In the genomic region with DNA sequence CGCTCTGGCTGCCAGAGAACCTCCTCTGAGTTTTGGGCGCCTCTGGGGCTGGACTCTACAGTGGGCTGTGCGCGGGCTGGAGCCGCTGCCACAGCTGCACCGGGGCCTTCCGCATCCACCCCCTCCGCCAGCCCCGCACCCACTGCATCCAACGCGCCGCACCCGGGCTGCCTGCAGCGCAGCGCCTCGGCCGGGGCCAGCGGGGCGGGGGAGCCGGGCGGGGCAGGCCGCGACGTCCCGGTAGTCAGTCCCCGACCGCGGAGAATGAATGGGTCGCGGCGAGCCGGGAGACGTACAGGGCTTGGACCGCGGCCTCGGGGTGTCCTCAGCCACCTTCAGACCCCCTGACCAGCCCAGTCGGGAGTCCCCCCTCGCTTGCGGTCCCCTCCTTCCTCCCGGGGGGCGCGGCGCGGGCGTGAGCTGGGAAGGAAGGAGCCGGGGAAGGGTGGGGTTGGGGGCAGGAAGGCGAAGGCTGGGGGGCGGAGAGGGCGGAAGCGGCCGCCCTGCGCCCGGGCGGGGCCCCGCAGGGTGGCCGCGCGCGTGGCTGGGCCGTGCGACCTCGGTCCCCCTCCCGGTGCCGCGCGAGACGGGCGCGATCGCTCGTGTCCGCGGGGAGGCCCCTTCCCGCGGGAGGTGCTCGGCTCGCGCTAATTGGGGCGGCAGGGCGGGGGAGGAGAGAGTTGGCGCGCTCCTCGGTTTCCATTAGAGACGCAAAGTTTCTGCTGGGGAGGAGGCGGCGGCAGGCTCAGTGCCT, we compare ENCODE assay signal across 8 mouse cellular contexts. TPM values are rescaled to one million over a fixed set of nuclear protein-coding genes. Genes with fewer than 3 reads are reported as not detected.
DNase-seq lines count a peak whose midpoint lies in the region; ATAC-seq and TF ChIP-seq lines count a peak whose summit lies in the region.

No protein-coding gene starts in this region.

- H3K9me3 ChIP-seq in embryonic facial prominence, embryonic 15.5 days (replicated peaks): no peaks in the 10 kb centered on the region
- no peaks in the 10 kb centered on the region for H3K9me3 ChIP-seq in heart, embryonic 12.5 days (replicated peaks)
- H3K9me3 ChIP-seq in kidney, embryonic 15.5 days (replicated peaks): no peaks in the 10 kb centered on the region
- H3K9me3 ChIP-seq in liver, embryonic 14.5 days (ENCODE audit: control insufficient read depth, low read length): no peaks in the 10 kb centered on the region
- H3K9me3 ChIP-seq in stomach, embryonic 16.5 days (replicated peaks; ENCODE audit: control insufficient read depth, low read length): no peaks in the 10 kb centered on the region

- H3K9ac ChIP-seq in embryonic facial prominence, embryonic 15.5 days: peak overlapping the region; percentile 91
- H3K9ac ChIP-seq in heart, embryonic 12.5 days: peak overlapping the region; percentile 96
- H3K9ac ChIP-seq in kidney, embryonic 15.5 days: peak overlapping the region; percentile 88
- H3K9ac ChIP-seq in liver, embryonic 14.5 days (replicated peaks): peak overlapping the region; percentile 90
- H3K9ac ChIP-seq in stomach, embryonic 16.5 days (ENCODE audit: low read length): peak overlapping the region; percentile 92

- H3K4me3 ChIP-seq in C2C12 (ENCODE audit: insufficient read depth, poor library complexity, severe bottlenecking): peak overlapping the region; percentile 97
- peak overlapping the region; percentile 98 for H3K4me3 ChIP-seq in bone marrow, adult 2 months (replicated peaks; ENCODE audit: control insufficient read depth, low read depth, low read length)
- peak overlapping the region; percentile 95 for H3K4me3 ChIP-seq in embryonic facial prominence, embryonic 15.5 days (replicated peaks)
- H3K4me3 ChIP-seq in heart, embryonic 12.5 days: peak overlapping the region; percentile 87
- peak overlapping the region; percentile 75 for H3K4me3 ChIP-seq in kidney, embryonic 15.5 days (replicated peaks)
- H3K4me3 ChIP-seq in liver, embryonic 14.5 days (ENCODE audit: insufficient read depth in 1 of 2, low read depth in 2 of 2, low read length in 2 of 2): peak overlapping the region; percentile 76 to 95
- peak overlapping the region; percentile 85 for H3K4me3 ChIP-seq in stomach, embryonic 16.5 days (replicated peaks; ENCODE audit: low read length)

- no peaks in the 10 kb centered on the region; the same call in 1 of the 2 replicates for H3K4me1 ChIP-seq in bone marrow, adult 2 months (ENCODE audit: control insufficient read depth, insufficient read depth, low read length)
- peaks cover 27% of the 10 kb centered on the region for H3K4me1 ChIP-seq in embryonic facial prominence, embryonic 15.5 days
- H3K4me1 ChIP-seq in heart, embryonic 12.5 days (replicated peaks): peaks cover 35% of the 10 kb centered on the region
- H3K4me1 ChIP-seq in kidney, embryonic 15.5 days: peaks cover 27% of the 10 kb centered on the region
- H3K4me1 ChIP-seq in liver, embryonic 14.5 days (replicated peaks; ENCODE audit: control insufficient read depth in 2 of 2, insufficient read depth in 2 of 2, low read length in 1 of 2): peaks cover 4 to 6% of the 10 kb centered on the region in 2 experiments; a peak in 3 of 4 replicates
- H3K4me1 ChIP-seq in stomach, embryonic 16.5 days (ENCODE audit: control insufficient read depth, insufficient read depth, low read length): peaks cover 15% of the 10 kb centered on the region

- WGBS in bone marrow, adult 2 months: under 1% methylated on average over 86 of the region's 86 CpGs
- under 1% methylated on average over 76 of the region's 86 CpGs for WGBS in embryonic facial prominence, embryonic 15.5 days
- WGBS in heart, embryonic 12.5 days: under 1% methylated on average over 63 of the region's 86 CpGs
- WGBS in kidney, embryonic 15.5 days: under 1% methylated on average over 70 of the region's 86 CpGs
- under 1% methylated on average over 61 of the region's 86 CpGs for WGBS in liver, embryonic 14.5 days (ENCODE audit: insufficient replicate concordance)
- under 1% methylated on average over 75 of the region's 86 CpGs for WGBS in stomach, embryonic 16.5 days

- H3K79me2 ChIP-seq in C2C12 (ENCODE audit: control insufficient read depth, insufficient read depth): peaks cover 58% of the 10 kb centered on the region

- H3K4me2 ChIP-seq in embryonic facial prominence, embryonic 15.5 days (replicated peaks): peak overlapping the region; percentile 86
- H3K4me2 ChIP-seq in heart, embryonic 12.5 days: peak overlapping the region; percentile 97
- H3K4me2 ChIP-seq in kidney, embryonic 15.5 days: peak overlapping the region; percentile 82
- H3K4me2 ChIP-seq in liver, embryonic 14.5 days (ENCODE audit: low read depth): peak overlapping the region; percentile 95
- H3K4me2 ChIP-seq in stomach, embryonic 16.5 days (ENCODE audit: low read depth, low read length): peak overlapping the region; percentile 68

- no peak for TF ChIP-seq EP300 in liver, embryonic 14.5 days (IDR thresholded peaks at IDR 0.05; ENCODE audit: low read depth)

- H3ac ChIP-seq in C2C12 (ENCODE audit: control insufficient read depth, insufficient read length, low read depth): peak overlapping the region; percentile 66

- TF ChIP-seq CTCF in C2C12 (IDR thresholded peaks at IDR 0.05; ENCODE audit: control insufficient read depth, insufficient read depth, insufficient read length): no peak
- no peak for TF ChIP-seq CTCF in bone marrow, adult 2 months (IDR thresholded peaks at IDR 0.05; ENCODE audit: control insufficient read depth, insufficient read depth, low read length)
- TF ChIP-seq CTCF in liver, embryonic 14.5 days (IDR thresholded peaks at IDR 0.05; ENCODE audit: low read depth): no peak

- DNase-seq in liver, embryonic 14.5 days (ENCODE audit: low read depth in 3 of 3, low spot score in 3 of 3): peak; percentile 37 to 44 (median 43)
- DNase-seq in neural tube, embryonic 10.5 days (ENCODE audit: extremely low spot score, low spot score): peak; percentile 81

- TF ChIP-seq POLR2A in bone marrow, adult 2 months (IDR thresholded peaks at IDR 0.05; ENCODE audit: borderline replicate concordance, control insufficient read depth, low read depth, low read length): peak; percentile 12; the same call in 1 of the 2 replicates

- H3K27me3 ChIP-seq in C2C12 (ENCODE audit: control insufficient read depth, insufficient read depth, insufficient read length): no peaks in the 10 kb centered on the region
- H3K27me3 ChIP-seq in embryonic facial prominence, embryonic 15.5 days: no peaks in the 10 kb centered on the region
- no peaks in the 10 kb centered on the region for H3K27me3 ChIP-seq in heart, embryonic 12.5 days (replicated peaks)
- no peaks in the 10 kb centered on the region for H3K27me3 ChIP-seq in kidney, embryonic 15.5 days
- no peaks in the 10 kb centered on the region for H3K27me3 ChIP-seq in liver, embryonic 14.5 days (ENCODE audit: control insufficient read depth, insufficient read depth, low read length)
- no peaks in the 10 kb centered on the region for H3K27me3 ChIP-seq in stomach, embryonic 16.5 days (ENCODE audit: control insufficient read depth, insufficient read depth, low read length)

- H3K27ac ChIP-seq in bone marrow, adult 2 months (ENCODE audit: control insufficient read depth, insufficient read depth, low read depth, low read length, poor library complexity): peak overlapping the region; percentile 85
- H3K27ac ChIP-seq in embryonic facial prominence, embryonic 15.5 days (replicated peaks): peak overlapping the region; percentile 92
- peak overlapping the region; percentile 81 for H3K27ac ChIP-seq in heart, embryonic 12.5 days (ENCODE audit: poor library complexity, severe bottlenecking)
- H3K27ac ChIP-seq in kidney, embryonic 15.5 days: peak overlapping the region; percentile 88
- peak overlapping the region; percentile 81 for H3K27ac ChIP-seq in liver, embryonic 14.5 days
- peak overlapping the region; percentile 90 for H3K27ac ChIP-seq in stomach, embryonic 16.5 days (ENCODE audit: low read length)

- H3K36me3 ChIP-seq in C2C12 (ENCODE audit: control insufficient read depth, insufficient read depth): peaks cover 31% of the 10 kb centered on the region
- H3K36me3 ChIP-seq in embryonic facial prominence, embryonic 15.5 days: peaks cover 19% of the 10 kb centered on the region
- H3K36me3 ChIP-seq in heart, embryonic 12.5 days: peaks cover 28% of the 10 kb centered on the region
- H3K36me3 ChIP-seq in kidney, embryonic 15.5 days: peaks cover 28% of the 10 kb centered on the region
- peaks cover 25% of the 10 kb centered on the region for H3K36me3 ChIP-seq in liver, embryonic 14.5 days (replicated peaks; ENCODE audit: control insufficient read depth, insufficient read depth, low read depth)
- H3K36me3 ChIP-seq in stomach, embryonic 16.5 days (ENCODE audit: control insufficient read depth, insufficient read depth, low read length): peaks cover 6% of the 10 kb centered on the region

- H3K79me3 ChIP-seq in C2C12 (ENCODE audit: low read depth): peaks cover 50% of the 10 kb centered on the region

- ATAC-seq in embryonic facial prominence, embryonic 15.5 days (ENCODE audit: insufficient number of reproducible peaks, low FRiP score, low TSS enrichment, low read depth): peak; percentile 79
- ATAC-seq in heart, embryonic 12.5 days (ENCODE audit: insufficient number of reproducible peaks, low FRiP score): peak; percentile 77
- ATAC-seq in kidney, embryonic 15.5 days (replicated peaks; ENCODE audit: low FRiP score): peak; percentile 80
- ATAC-seq in liver, embryonic 14.5 days (ENCODE audit: insufficient read depth): peak; percentile 77
- peak; percentile 75 for ATAC-seq in stomach, embryonic 16.5 days (ENCODE audit: insufficient read depth, low FRiP score)

RNA-seq across cellular contexts. Expression of a gene that starts 0.8 kb away (rescaled TPM):
- 397 TPM for polyA plus RNA-seq in C2C12 (2012; fragmentation: generic; extraction: Trizol)
- polyA plus RNA-seq in bone marrow, adult 2 months (2011; ENCODE audit: insufficient read depth, insufficient read length, low replicate concordance, missing spikeins): 105 and 143 TPM in 2 replicates
- polyA plus RNA-seq in embryonic facial prominence, embryonic 15.5 days (2015; fragmentation: Nextera tagmentation; extraction: Ambion mirVana): 1,372 and 1,471 TPM in 2 replicates
- polyA plus RNA-seq in heart, embryonic 12.5 days (2016; fragmentation: Nextera tagmentation; extraction: Ambion mirVana): 849 and 887 TPM in 2 replicates
- polyA plus RNA-seq in kidney, embryonic 15.5 days (2015; fragmentation: Nextera tagmentation; extraction: Ambion mirVana): 1,314 and 1,392 TPM in 2 replicates
- 72.9 and 115 TPM in 2 replicates for polyA plus RNA-seq in liver, embryonic 14.5 days (2012; rRNA removed)
- 553 and 571 TPM in 2 replicates for polyA plus RNA-seq in liver, embryonic 14.5 days (2014; fragmentation: Nextera tagmentation; extraction: Ambion mirVana)
- 1,641 and 1,693 TPM in 2 replicates for polyA plus RNA-seq in stomach, embryonic 16.5 days (2015; fragmentation: Nextera tagmentation; extraction: Ambion mirVana)

RNA-seq across cellular contexts. Expression of a gene that starts 40.6 kb away (rescaled TPM):
- polyA plus RNA-seq in C2C12 (2012; fragmentation: generic; extraction: Trizol): 10.2 TPM
- 10.0 and 19.8 TPM in 2 replicates for polyA plus RNA-seq in bone marrow, adult 2 months (2011; ENCODE audit: insufficient read depth, insufficient read length, low replicate concordance, missing spikeins)
- polyA plus RNA-seq in embryonic facial prominence, embryonic 15.5 days (2015; fragmentation: Nextera tagmentation; extraction: Ambion mirVana): 14.1 TPM in 2 replicates
- polyA plus RNA-seq in heart, embryonic 12.5 days (2016; fragmentation: Nextera tagmentation; extraction: Ambion mirVana): 9.5 and 10.8 TPM in 2 replicates
- polyA plus RNA-seq in kidney, embryonic 15.5 days (2015; fragmentation: Nextera tagmentation; extraction: Ambion mirVana): 18.4 and 18.9 TPM in 2 replicates
- polyA plus RNA-seq in liver, embryonic 14.5 days (2012; rRNA removed): 2.5 and 3.6 TPM in 2 replicates
- polyA plus RNA-seq in liver, embryonic 14.5 days (2014; fragmentation: Nextera tagmentation; extraction: Ambion mirVana): 4.1 and 4.2 TPM in 2 replicates
- polyA plus RNA-seq in stomach, embryonic 16.5 days (2015; fragmentation: Nextera tagmentation; extraction: Ambion mirVana): 9.2 and 11.1 TPM in 2 replicates

Comparison
In these comparisons a context has a peak if more than half of its experiments do, and no peak if none do; other contexts are left out.
1. Peak in every context shown above with its lines: DNase-seq, ATAC-seq, H3K4me3 ChIP-seq and H3K27ac ChIP-seq.